Mouse (Mus musculus) c-Kit-positive CD71-positive TER-119-negative erythroid progenitor cells, embryonic 14.5 days (primary cell): ENCODE measurements around the gene Myh1.

Experiments used
- DNase-seq: peaks from one replicate; pipeline ENCODE4 v3.0.0-alpha.2; 2013; ENCODE audit warnings: low read depth

The Myh1 gene

DNA sequence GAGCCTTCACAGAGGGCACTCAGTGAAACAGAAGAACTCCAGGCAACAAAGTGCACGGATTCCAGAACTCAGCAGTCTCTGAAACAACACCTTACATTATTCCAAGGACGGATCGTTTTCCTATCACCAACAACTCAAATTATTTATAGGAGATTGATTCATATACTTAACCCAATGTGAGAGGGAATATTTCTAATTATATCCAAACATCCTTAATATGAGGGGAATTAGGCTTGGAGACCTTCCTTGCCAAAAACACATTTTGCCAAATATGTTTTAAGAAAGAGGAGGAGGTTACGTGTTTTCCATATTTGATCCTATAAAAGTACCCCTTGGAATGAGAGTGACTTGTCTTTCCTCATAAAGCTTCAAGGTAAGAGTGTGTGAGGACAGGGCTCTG is at the start of gene Myh1:
Gene Myh1, plus strand, starts transcription at position 301 of the 400 bp plus-strand sequence.
- DNase-seq: no peak

DNA sequence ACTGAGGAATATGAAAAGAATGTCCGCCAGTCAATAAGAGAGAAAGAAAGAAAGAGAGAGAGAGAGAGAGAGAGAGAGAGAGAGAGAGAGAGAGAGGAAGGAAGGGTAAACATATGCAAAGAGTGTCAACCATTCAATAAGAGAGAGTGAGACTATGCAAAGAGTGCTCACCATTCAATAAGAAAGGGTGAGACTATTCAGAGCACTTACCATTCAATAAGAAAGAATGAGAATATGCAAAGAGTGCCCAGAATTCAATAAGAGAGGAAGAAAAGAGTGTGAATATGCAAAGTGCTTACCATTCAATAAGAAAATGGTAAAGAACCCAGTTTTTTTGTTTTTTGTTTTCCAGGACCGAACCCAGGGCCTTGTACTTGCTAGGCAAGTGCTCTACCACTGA is 49.6 kb upstream of the Myh1 start:
- DNase-seq: no peak

DNA sequence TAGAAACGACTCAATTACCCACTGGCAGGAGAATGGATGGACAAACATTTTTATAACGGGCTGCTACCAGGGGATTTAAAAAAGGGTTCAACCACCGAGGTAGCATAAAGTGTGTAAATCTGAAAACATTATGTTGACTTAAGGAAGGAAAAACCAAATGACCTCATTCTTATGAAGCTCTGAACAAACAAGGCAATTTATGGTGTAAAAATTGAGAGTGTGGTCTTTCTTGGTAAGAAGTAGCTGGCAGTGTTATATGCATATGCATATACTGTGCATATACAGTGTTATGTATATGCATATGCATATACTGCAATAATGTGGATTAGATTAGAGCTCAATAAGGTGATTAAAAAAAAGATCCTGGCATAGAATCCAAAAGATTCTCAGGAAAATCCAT is 48.7 kb upstream of the Myh1 start:
- no peak for DNase-seq

DNA sequence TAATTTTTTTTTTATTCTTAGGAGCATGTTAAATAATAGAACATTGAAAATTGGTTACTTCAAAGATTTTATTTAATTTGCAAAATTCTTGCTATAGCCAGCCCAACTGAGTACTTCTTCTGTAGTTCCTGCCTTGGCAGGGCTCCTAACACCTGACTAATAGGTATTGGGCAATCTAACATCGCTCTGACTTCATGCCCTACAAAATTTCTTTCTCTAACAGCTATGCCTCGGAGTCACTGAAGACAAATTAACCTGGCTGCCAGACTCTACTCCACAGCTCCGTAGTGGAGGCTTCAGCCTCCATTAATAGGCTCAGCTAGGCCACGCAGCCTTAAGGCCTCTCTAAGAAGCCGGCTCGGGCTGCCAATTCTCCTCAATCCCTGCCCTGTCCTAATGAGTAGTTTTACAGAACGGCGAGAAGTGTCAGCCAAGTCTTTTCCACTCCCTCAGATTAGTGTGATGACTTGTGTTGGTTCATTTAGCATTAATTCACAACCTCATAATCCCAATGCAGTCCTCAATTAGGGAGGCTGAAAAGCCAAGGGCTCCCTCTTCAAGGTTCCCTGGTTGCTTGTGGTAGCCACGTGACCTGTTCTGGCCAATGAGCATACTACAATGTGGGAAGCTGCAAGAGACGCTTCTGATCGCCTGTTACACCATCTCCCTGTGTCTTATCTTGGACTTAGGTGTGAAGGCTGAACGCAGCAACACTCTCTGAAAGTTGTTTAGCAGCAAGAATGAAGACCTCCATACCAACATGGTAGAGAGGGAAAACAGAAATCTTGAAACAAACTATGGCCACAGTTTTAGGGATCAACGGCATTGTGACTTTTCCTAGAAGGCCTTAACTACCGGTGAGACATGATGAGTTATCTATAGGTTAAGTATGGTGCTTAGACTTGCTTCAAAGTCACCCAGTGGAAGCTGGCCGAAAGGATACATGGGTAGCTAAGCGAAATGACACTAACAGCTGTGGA is 47.9 kb upstream of the Myh1 start:
- DNase-seq: no peak

DNA sequence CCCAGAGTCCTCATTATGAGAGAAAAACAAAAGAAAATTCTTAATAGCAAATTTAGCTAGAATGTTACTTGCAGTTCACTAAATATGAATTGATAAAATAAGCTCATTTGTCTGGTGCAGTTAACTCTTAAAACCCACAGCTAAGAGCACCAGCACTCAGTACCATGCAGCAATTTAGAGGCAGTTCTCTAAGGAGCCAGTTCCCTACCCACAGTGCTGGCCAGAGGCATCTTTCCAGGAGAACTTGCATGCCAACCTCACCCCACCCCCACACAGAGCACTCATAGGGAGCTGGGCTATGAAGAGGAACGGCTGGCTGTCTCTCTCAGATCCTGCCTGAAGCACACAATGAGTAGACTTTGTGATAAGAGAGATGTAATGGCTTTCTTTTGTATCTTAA is 46.7 kb upstream of the Myh1 start:
- no peak for DNase-seq

DNA sequence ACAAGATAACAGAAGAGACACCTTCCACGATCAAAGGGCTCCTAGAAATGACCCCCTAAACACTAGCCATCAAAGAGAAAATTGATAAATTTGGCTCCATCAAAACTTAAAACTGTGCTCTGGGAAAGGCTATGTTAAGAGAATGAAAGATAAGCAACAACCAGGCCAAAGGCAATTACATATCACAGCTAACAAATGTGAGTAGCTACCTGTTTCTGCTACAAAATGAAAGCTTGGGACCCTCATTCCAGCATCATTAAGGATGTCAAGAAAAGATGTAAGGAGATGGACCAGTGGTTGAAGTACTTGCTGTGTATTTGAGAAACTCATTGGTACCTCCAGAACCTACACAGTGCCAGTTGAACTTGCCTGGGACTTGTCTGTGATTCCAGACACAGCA is 46.0 kb upstream of the Myh1 start:
- no peak for DNase-seq

DNA sequence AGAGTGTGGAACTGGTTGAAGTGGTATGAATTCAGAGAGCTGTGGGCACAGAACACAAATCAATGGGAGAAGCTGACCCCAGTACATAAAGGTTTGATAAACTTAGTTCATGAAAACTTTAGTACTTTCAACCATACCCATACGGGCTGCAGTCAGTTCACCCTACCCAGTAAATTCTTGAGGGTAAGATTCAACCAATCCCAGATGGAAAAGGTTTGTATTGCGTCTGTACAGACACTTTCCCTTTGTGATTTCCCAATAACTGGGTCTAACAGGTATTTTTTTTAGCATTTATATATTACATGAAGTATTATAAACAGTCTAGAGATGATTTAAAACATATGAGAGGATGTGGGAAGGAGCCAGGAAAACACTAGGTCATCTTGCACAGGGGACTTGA is 44.2 kb upstream of the Myh1 start:
- DNase-seq: no peak

DNA sequence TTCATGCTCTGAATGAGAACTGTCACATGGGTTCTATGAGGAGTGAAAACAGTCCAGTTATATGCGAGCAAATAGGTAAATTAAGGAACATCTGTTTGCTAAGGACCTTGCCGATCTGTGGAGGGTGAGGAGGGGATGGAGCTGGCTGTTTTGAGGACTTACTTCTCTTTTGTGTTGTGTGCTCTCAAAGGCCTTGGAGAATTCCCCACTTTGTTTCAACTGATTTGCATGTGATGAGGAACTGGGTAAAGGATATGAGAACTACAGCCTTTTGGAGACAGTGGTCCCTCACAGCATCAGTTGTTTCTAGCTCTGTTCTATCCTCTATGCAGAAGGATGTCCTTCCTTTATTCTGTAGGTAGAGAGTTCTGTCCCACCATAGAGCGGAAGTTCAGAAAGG is 39.7 kb upstream of the Myh1 start:
- no peak for DNase-seq

DNA sequence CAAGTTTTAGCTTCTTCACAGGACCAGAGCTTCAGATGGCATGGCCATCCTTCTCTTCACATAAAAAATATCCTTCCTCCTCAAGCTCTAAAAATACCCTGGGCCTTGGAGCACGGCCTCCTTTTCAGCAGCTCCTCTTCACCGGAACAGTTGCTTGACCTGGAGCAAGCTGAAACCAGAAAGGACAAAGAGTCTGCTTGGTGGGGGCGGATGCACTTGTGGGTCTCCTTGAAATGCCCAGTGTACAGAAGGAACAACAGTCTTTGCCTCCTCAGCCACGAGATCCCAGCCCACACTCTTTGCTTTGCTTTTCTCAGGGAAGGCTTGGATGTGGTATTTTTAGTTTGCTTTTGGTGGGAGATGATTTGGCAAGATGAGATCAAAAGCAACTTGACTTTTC is 36.2 kb upstream of the Myh1 start:
- no peak for DNase-seq

DNA sequence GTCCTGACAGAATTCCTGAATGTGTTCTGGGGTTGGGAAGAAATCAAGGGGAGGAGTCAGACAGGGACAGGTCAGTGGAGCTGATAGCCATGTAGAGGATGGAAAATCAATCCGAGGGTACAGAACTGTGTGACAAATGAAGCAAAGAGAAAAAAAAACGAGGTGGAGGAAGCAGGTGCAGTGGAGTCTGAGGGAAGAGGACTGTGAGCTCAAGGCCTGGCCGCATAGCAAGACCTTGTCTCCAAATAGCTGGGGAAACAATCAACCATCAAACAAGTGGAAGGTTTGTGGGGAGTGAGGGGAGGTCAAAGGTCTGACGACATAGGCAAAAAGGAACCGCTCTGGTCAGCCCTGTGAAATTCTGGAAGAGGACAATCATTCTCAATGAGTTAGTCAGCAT is 35.0 kb upstream of the Myh1 start:
- no peak for DNase-seq

DNA sequence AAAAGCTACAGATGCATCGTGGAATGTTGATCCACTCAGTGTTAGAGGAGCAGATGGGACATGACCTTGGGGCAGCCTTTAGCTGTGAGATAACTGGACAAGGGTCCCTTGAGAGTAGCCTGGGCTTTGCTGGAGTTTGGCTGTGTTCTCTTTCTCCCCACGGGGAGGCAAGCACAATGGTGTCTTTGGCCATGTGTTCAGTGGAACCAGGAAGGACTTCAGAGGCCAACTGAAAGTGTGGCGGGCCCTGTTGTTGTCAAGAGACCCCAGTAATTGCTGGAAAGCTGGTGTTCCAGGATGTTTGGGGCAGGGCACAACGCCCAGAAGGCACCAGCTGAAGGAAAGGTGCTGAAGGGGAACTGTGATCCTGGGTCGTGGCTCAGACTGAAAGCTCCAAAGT is 30.6 kb upstream of the Myh1 start:
- DNase-seq: no peak

DNA sequence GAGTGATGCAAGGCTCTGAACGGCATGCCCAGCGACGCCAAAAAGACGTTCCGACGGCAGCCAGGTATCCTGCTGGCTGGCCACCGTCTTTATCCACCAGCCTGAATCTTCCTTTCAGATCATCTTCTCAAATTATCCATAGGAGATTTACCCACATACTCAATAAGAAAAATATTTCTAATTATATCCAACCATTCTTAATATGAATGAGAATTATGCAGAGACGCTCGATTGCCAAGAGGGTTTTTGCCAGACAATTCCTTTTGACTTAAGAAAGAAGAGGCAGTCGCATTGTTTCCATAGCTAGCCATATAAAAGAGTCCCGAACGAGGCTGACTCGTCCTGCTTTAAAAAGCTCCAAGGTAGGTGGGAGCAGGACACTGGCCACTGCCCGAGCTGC is 29.1 kb upstream of the Myh1 start, which contains the start of gene Myh2:
Gene Myh2, plus strand, starts transcription at position 301 of the 400 bp plus-strand sequence.
- DNase-seq: no peak

DNA sequence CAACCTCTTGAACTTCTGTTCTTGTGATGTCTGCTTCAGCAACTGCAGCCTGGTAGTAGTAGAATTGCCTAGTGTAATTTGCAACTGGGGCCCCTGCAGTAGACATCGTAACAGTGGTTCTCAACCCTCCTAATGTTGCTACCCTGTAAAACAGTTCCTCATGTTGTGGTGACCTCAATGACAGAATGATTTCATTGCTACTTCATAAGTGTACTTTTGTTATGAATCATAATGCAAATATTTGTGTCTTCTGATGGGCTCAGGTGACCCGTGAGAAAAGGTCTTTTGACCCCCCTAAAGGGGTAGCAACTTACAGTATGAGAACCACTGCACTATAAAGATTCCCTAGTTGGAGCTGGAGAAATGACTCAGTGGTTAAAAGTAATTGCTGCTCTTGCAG is 27.4 kb upstream of the Myh1 start:
- DNase-seq: no peak

DNA sequence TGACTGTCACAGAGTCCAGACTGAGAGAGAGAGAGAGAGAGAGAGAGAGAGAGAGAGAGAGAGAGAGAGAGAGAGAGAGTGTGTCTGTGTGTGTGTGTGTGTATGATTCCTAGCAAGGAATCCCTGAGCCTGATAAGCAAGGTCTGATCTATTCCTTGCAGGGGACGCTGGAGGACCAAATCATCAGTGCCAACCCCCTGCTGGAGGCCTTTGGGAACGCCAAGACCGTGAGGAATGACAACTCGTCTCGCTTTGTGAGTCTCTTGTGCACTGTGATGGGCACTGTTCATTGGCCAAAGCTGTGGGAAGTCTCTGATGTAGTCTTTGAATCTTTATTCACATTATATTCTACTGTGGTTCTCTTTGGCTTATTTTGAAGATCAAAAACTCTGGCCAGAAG is 23.5 kb upstream of the Myh1 start:
- DNase-seq: no peak

DNA sequence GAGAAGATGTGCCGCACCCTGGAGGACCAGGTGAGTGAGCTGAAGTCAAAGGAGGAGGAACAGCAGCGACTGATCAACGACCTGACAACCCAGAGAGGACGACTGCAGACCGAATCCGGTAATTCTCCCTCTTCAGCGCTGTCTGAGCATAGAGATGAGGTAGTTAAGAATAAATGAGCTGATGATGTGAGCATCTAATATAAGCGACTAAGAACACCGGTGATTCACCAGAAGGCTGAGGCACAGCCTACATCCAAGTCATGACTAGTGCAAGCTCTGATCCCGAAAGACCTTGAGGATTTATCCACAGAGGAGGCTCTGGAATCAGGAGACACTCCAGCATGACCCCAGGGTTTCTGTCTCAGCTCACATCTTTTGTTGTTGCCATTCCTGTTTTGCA is 9.5 kb upstream of the Myh1 start:
- no peak for DNase-seq

DNA sequence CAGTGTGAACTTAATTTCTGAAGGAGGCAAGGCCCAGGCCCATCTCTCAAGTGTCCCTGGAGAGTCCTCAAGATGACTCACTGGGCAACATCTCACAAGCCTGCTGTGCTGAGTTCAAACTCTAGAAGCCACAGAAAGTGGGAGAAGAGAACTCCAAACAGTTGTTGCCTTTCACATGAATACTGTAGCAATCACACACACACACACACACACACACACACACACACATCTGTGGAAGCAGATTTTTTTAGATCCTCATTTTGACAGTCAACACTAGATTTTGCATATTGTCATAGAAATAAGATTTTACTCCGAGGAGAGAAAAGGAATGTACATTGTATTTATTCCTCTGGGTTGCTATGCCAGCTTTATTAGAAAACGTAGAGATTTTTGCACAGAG is 9.0 kb upstream of the Myh1 start:
- no peak for DNase-seq

DNA sequence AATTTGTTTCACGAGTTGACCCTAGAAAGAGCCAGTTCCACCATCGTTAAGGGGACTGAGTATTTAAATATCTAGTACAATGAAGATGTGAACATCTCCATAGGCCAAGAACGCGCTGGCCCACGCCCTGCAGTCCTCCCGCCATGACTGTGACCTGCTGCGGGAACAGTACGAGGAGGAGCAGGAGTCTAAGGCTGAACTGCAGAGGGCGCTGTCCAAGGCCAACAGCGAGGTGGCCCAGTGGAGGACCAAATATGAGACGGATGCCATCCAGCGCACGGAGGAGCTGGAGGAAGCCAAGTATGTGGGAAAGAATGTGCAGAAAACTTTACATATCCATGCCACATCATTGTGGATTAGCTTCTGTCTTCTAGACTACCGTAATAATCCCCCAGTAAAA is 8.4 kb upstream of the Myh1 start:
- no peak for DNase-seq

DNA sequence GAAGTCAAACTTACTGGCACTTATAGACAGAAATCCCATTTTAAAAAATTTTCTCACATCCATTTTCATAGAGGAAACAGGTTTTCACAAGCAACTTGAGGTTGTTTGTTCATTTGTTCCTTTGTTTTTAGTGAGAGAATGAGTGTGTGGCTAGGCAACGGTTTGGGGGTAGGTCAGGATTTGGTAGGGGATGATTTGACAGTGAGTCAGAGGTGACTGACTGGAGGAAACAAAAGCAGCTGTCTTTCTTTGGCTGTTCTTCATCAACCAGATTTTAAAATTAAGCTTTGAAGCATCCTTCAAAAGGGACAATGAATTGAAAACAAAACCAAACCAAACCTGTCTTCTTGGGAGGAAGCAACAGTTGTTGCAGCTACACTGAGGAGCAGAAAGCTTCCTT is 531 bp upstream of the Myh1 start:
- no peak for DNase-seq

DNA sequence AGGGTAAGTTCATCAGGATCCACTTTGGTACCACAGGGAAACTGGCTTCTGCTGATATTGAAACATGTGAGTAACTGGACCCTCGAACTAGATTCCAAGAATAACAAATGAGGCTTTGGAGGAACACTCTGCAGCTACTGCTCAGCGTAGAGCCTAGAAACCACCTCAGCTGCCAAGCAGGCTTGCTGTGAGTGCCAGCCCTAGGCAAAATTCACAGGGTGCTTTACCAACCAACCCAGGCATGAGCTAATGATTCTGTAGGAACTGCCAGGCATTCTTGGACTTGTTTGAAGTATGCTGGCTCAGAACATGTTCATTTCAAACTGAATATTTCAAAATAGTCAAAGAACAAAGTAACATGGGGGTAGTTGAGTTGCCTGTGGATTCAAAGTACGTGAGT is 4.9 kb downstream of the Myh1 start:
- DNase-seq: no peak

DNA sequence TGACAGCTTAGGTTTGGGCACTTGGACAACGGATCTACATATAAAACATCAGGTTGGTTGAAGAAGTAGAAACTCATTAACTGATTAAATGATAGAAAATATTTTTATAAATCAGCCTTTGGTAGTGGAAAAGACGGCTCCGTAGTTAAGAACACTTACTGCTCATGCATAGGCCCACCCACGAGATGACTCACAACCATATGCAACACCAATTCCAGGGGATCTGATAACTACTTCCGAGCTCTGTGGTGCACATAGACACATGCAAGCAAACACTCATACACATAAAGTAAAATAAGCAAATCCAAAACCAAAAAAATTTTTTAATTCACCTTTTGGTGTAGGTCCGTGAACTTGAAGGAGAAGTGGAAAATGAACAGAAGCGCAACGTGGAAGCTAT is 22.0 kb downstream of the Myh1 start:
- DNase-seq: no peak

DNA sequence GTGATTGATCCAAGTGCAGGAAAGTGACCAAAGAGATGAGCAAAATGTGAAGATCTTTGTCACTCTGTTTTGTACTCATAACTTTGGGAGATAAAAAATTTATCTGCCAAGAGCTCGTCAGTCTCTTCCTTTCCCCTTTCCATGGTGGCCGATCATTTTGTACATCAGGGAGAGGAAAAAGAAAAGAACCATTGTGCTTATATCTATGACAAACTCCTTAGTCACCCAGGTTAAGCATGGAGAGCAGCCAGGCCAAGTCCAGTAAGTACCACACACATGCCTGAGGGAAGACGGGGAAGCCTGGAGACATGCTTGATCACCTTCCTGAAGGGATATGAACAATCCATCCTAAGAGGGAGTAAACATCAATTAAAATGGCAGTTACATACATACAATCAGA is 24.6 kb downstream of the Myh1 start:
- DNase-seq: no peak

DNA sequence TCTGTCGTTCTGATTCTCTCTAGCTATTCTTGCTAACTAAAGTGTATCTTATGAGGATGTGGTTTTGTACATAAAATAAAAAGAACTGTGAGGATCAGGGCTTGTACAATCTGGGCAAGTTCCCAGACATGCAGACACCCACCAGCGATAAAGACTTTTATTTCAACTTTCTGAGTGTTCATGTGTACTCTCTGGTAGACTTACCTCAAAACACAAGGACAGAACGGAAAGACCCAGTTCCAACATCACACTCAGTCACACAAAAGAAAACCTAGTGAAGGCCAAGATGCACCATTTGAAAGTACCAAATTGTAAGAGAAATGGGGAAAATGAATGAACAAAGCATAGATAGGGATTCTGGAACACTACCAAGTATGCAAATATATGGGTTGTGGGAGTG is 28.9 kb downstream of the Myh1 start:
- no peak for DNase-seq

DNA sequence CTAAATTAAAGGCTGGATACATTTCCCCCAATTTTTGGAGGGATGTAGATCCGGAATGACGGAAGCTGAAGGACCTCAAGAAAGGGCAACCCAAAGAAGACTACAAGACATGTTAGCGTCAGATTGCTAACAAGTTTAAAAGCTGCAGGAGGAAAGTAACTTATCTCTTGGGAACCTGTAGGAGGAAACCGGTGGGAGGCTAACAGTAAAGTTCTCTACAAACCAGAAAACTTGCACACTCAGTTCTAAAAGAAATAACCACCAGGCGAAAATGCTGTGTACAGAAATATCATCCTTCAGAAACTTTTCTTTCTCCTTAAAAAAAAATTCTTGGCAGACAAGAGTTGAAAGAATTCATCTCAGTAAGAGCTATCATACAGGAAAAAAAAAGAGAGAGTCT is 29.3 kb downstream of the Myh1 start:
- DNase-seq: no peak

DNA sequence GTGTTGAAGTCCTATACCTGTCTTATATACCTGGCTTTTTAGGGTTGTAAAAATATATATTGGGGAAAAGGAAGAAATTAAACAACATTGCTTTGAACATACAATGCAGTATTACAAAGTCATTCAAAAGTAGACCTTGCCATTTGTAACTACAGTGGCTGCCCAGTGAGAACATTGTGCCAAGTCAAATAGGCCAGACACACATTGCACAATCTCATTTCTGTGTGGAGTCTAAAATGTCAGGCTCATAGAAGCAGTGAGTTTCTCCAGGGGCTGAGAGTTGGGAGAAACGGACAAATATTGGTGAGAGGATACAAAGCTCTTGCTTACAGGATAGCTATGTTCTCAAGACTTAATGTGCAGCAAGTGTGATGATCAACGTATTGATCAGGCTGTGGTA is 30.1 kb downstream of the Myh1 start:
- no peak for DNase-seq
